Mouse (Mus musculus) neural tube, embryonic 14.5 days (tissue): ENCODE data around the gene Abhd17c. TPM values are rescaled to one million over a fixed set of nuclear protein-coding genes. Genes with fewer than 3 reads are reported as not detected.
"Not testable (repeated sequence)": the region's sequence is repeated elsewhere in the genome, so short reads cannot be mapped to it uniquely, and the experiment has no call there.

Experiments
- ATAC-seq: fragments of 200-750 bp; cut with Nextera tagmentation; 2 replicates; pipeline ENCODE4 v1.8.0; 2017; ENCODE audit warnings: low read depth, mild to moderate bottlenecking, moderate TSS enrichment, moderate library complexity
- H3K27ac ChIP-seq: fragments of 300-500 bp; sonication (generic); 2 replicates; pipeline ENCODE4 v1.5.1; 2014; ENCODE audit warnings: low read depth, mild to moderate bottlenecking, control low read depth, low read length, moderate library complexity, mixed read lengths
- H3K27me3 ChIP-seq: fragments of 300-500 bp; sonication (generic); 2 replicates; pipeline ENCODE4 v1.6.1; 2014; ENCODE audit warnings: low read length; ENCODE audit not compliant: control insufficient read depth, insufficient read depth
- H3K36me3 ChIP-seq: fragments of 300-500 bp; sonication (generic); 2 replicates; pipeline ENCODE4 v1.6.1; 2014; ENCODE audit warnings: low read length, mixed read lengths; ENCODE audit not compliant: control insufficient read depth, insufficient read depth
- H3K4me1 ChIP-seq: fragments of 300-500 bp; sonication (generic); 2 replicates; pipeline ENCODE4 v1.6.1; 2014; ENCODE audit warnings: low read length; ENCODE audit not compliant: control insufficient read depth, insufficient read depth
- H3K4me2 ChIP-seq: fragments of 300-500 bp; sonication (generic); 2 replicates; pipeline ENCODE4 v1.6.1; 2014; ENCODE audit warnings: mild to moderate bottlenecking, low read depth, low read length, control low read depth
- H3K4me3 ChIP-seq: fragments of 300-500 bp; sonication (generic); 2 replicates; pipeline ENCODE4 v1.5.1; 2014; ENCODE audit warnings: low read depth, low read length, control low read depth, mixed read lengths
- H3K9ac ChIP-seq: fragments of 300-500 bp; sonication (generic); replicated peaks from 2 replicates; pipeline ENCODE4 v1.6.1; 2014; ENCODE audit warnings: low read depth, mild to moderate bottlenecking, control low read depth, low read length, mixed read lengths
- H3K9me3 ChIP-seq: fragments of 300-500 bp; sonication (generic); 2 replicates; pipeline ENCODE4 v1.6.1; 2016; ENCODE audit warnings: low read length; ENCODE audit not compliant: control insufficient read depth
- WGBS: fragments of 180-500 bp; shearing (Covaris S2); extraction: QIAGEN DNeasy Blood & Tissue Kit; methylation state at CpG from one replicate; pipeline ENCODE4 v1.1.7; 2014; 5-methylcytosine and 5-hydroxymethylcytosine counted together
- polyA plus RNA-seq: library from polyadenylated mRNA; unstranded; fragments of >200 nt; fragmentation: Nextera tagmentation; extraction: Ambion mirVana; gene quantifications from 2 replicates; pipeline ENCODE4 v1.2.1, GENCODE M21; 2014

Abhd17c gene
- polyA plus RNA-seq, 1 experiment from 2014 or later: 39.7 TPM

DNA sequence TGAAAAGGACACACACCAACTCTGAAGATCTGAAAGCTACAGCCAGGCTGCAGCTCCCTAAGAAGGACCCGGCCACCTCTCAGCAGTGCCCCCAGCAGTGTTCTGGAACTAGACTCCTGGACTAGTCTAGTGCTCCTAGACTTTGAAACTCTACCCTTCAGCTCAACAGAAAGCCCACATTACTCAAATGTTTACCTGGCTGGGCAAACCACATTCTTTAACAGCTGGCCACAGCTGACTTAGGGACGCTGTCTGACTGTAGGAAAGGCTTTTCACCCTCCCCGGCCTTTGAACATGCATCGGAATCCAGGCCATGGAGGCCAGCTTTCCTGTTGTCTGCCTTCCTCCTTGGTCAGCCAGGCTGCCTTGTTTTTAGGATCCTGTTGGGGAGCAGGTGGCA lies 20.0 kb downstream of the Abhd17c start:
- Histone ChIP-seq H3K9me3 (no peaks in the 10 kb centered on the region), H3K27me3 (no peaks in the 10 kb centered on the region)
- 97% methylated on average over 4 of the region's 4 CpGs for WGBS

DNA sequence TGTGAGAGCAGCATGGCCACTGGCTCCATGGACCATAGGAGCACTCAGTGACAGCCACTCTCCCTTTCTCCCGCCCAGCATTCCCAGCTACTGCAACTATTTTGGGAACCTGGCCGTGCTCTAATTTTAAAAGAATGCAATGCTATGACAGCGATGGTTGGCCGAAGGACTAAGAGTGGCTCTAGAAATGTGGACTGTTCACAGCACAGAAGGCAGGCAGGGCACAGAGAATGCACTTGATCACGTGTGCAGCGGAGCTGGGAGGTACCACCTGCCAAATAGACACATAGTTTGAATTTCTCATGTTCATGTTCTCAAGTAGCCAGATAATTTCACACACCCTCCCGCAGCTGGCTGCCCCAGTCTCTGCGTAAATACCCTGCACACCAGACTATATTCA lies 23.0 kb downstream of the Abhd17c start:
- Histone ChIP-seq H3K9me3 (no peaks in the 10 kb centered on the region), H3K27me3 (no peaks in the 10 kb centered on the region), H3K4me1 (no peaks in the 10 kb centered on the region), H3K27ac (no peak overlapping the region), H3K4me2 (no peak overlapping the region), H3K4me3 (no peak overlapping the region), H3K36me3 (no peaks in the 10 kb centered on the region), H3K9ac (no peak overlapping the region)
- no peak for ATAC-seq
- WGBS: 89% methylated on average over 8 of the region's 8 CpGs

More for the DNA sequence above, 20.0 kb downstream of the Abhd17c start:
- H3K4me2 ChIP-seq: no peak overlapping the region
- H3K36me3 ChIP-seq: no peaks in the 10 kb centered on the region
- no peak for ATAC-seq
- no peak overlapping the region for H3K9ac ChIP-seq
- no peak overlapping the region for H3K27ac ChIP-seq
- H3K4me1 ChIP-seq: no peaks in the 10 kb centered on the region
- no peak overlapping the region for H3K4me3 ChIP-seq

DNA sequence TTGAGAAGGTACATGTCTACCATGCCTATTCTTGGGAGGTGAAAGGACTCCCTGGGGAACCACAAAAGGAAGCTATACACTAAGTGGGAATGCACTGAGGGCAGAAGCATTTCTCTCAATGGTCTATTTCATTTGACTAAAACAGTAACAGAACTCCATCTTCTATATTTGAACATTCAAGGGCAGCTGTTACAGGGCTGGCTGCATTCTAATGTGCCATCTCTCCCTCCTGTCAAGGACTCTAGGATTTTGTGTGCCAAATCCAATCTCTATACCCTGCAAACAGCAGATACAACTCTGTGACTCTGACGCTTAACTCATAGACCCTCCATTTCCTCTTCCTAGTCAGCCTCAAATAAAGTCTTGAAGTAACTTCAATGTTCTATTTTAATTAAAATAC lies 26.0 kb downstream of the Abhd17c start:
- Histone ChIP-seq H3K9me3 (no peaks in the 10 kb centered on the region), H3K27ac (no peak overlapping the region), H3K4me3 (no peak overlapping the region), H3K4me2 (no peak overlapping the region), H3K36me3 (no peaks in the 10 kb centered on the region), H3K27me3 (no peaks in the 10 kb centered on the region), H3K9ac (no peak overlapping the region), H3K4me1 (no peaks in the 10 kb centered on the region)
- 93% methylated on average over 1 of the region's 1 CpGs for WGBS
- no peak for ATAC-seq

DNA sequence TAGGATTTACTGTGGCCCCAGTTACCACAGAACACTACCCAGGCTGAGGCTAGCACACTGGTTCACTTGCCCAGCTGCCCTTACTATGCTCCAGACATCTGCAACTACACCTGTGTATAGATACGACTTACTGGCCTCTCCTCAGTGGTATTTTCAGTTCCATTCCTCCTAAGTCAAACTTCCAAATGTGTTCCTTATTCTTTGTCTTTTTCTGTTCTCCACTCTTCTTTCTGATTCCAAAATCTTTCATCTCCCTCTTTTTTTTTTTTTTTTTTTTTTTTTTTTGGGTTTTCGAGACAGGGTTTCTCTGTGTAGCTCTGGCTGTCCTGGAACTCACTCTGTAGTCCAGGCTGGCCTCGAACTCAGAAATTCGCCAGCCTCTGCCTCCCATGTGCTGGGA lies 28.0 kb downstream of the Abhd17c start:
- 98% methylated on average over 3 of the region's 4 CpGs for WGBS
- H3K9me3 ChIP-seq, H3K36me3 ChIP-seq, H3K4me2 ChIP-seq, H3K27ac ChIP-seq, H3K9ac ChIP-seq, H3K4me3 ChIP-seq, H3K27me3 ChIP-seq, ATAC-seq: not testable (repeated sequence)
- H3K4me1 ChIP-seq: peaks cover 13% of the 10 kb centered on the region; the same call in 1 of the 2 replicates

DNA sequence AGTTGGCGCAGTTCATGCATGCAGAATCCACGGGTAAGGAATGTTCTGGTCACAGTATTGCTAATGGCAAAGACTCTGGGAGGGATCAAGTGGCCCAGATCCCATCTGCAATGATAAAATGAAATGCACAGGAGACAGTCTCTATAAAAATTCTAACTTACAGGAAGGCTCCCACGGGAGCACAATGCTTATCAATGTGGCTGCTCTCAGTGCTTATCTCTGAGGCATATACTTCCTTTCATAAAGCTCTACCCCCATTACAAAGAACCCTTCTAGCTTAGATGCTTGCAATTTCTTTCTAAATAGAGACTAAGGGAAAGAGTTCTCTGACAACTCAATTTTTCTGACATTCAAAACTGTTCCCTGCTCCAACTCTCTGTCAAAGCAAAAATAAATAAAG lies 29.9 kb downstream of the Abhd17c start:
- Histone ChIP-seq H3K36me3 (no peaks in the 10 kb centered on the region), H3K9me3 (no peaks in the 10 kb centered on the region), H3K27ac (no peak overlapping the region), H3K4me1 (peaks cover 13% of the 10 kb centered on the region; the same call in 1 of the 2 replicates), H3K4me3 (no peak overlapping the region), H3K9ac (no peak overlapping the region), H3K27me3 (no peaks in the 10 kb centered on the region), H3K4me2 (no peak overlapping the region)
- ATAC-seq: no peak
- WGBS: 83% methylated on average over 3 of the region's 3 CpGs

DNA sequence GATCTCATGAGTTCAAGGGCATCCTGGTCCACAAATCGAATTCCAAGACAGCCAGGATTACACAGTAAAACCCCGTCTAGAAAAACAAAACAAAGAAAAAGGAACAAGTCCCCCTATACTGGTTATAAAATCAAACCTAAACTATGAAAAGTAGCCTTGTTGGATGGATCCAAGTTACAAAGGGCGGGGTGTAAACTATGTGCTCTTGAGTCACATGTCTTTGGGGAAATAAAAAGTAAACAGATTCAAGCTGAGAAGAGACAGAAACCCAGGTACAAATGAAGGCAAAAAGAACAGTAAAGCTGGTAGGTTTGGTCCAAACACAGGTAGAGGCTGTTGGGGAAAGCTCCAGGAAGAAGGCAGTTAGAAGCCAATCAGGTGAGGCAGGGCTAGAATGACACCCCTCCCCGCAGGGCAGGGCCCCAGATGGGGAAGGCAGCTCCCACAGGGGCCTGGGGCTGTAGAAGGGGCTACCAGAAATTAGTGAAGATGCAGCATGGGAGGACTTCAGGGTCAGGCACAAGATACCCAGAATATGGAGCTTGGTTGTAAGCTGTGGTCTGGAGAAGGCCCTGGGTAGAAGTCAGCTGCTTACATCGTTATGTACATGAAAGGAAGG lies 31.4 kb downstream of the Abhd17c start:
- 63% methylated on average over 5 of the region's 5 CpGs for WGBS
- no peak overlapping the region for H3K27ac ChIP-seq
- peaks cover 13% of the 10 kb centered on the region; the same call in 1 of the 2 replicates for H3K4me1 ChIP-seq
- H3K36me3 ChIP-seq: no peaks in the 10 kb centered on the region
- H3K9ac ChIP-seq: no peak overlapping the region
- no peaks in the 10 kb centered on the region for H3K9me3 ChIP-seq
- no peaks in the 10 kb centered on the region for H3K27me3 ChIP-seq
- no peak overlapping the region for H3K4me2 ChIP-seq
- no peak overlapping the region for H3K4me3 ChIP-seq
- ATAC-seq: no peak

- H3K27me3 ChIP-seq: no peaks in the 10 kb centered on the region
- peaks cover 16% of the 10 kb centered on the region; the same call in 1 of the 2 replicates for H3K4me1 ChIP-seq
- no peak overlapping the region for H3K4me3 ChIP-seq
- ATAC-seq: no peak; the same call in 1 of the 2 replicates
- H3K27ac ChIP-seq: no peak overlapping the region
- 33% methylated on average over 12 of the region's 12 CpGs for WGBS
- H3K9me3 ChIP-seq: no peaks in the 10 kb centered on the region
- H3K4me2 ChIP-seq: no peak overlapping the region
- H3K9ac ChIP-seq: no peak overlapping the region
- H3K36me3 ChIP-seq: no peaks in the 10 kb centered on the region
Measured at GRCm38 (mm10) chr7:84119216-84120105, 32.2 kb downstream of the Abhd17c start.

GRCm38 (mm10) chr7:84117543-84118122 lies 34.1 kb downstream of the Abhd17c start:
- no peak overlapping the region for H3K9ac ChIP-seq
- H3K9me3 ChIP-seq: no peaks in the 10 kb centered on the region
- no peak overlapping the region for H3K4me3 ChIP-seq
- H3K4me1 ChIP-seq: peaks cover 32% of the 10 kb centered on the region
- H3K4me2 ChIP-seq: no peak overlapping the region
- 91% methylated on average over 6 of the region's 6 CpGs for WGBS
- H3K36me3 ChIP-seq: no peaks in the 10 kb centered on the region
- ATAC-seq: no peak
- H3K27ac ChIP-seq: no peak overlapping the region
- no peaks in the 10 kb centered on the region for H3K27me3 ChIP-seq
